Mouse (Mus musculus) cerebellum, adult 11 months (tissue): ENCODE results near the gene Gyg.

Source experiments
- DNase-seq: peaks from one replicate; pipeline ENCODE4 v3.0.0; 2022

Gene Gyg

DNA sequence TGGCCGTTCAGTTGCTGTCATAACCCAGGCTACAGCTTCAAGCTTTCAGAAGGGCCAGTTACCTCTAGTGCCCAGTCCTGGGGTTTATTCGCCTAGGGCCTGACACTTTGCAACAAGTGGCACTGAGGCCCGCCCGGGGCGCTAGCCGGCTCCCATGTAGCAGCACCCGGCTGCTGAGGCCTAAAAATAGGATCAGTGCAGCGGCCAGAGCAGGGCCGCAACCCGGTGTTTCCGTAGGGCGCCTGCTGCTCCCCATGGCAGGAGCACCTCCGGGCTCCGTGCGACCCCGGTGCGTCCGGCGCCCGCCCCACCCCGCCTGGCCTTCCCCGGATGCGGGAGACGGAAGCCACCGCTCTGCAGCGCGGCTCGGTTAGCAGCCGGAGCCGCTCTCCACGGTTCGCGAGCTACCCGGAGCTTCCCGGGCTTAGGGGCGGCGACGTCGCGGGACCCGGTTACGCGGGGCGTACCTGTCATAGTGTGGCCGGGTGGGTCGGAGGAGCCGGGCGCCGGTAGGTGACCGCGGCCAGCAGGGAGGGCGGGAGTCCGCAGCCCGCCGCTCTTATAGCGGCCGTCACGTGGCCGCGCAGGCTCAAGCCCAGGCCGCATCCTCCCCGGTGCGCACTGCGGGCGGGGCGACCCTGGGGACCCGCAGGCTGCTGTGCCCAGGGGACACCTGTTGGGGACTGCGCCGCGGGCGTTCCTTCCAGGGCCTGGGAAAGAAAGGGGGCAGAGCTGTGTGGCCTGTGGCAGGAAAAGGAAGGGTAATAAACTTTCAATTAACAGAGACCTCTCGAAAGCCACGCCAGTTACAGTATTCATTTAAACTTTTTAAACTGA lies at the start of gene Gyg:
Gene Gyg, minus strand, starts transcription at position 787 of the 837 bp plus-strand sequence.
- DNase-seq: peak; percentile 17

DNA sequence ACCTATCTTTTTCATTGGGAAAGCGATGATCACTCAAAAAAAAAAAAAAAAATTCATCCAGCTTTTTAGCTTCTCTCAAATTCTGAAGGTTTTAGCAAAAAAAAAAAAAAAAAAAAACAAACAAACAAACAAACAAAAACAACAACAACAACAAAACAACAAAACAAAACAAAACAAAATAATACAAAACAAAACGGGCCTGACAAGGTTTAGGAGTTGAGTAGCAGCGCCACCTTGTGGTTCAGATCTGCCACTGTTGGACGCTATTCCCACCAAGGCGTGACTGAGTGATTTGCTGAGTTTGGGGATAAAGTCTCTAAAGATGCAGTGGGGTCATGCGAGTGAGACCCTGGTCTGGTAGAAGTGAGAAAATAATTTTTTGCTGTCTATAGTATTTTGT lies 43.8 kb upstream of the Gyg start:
- DNase-seq: peak; percentile 4

DNA sequence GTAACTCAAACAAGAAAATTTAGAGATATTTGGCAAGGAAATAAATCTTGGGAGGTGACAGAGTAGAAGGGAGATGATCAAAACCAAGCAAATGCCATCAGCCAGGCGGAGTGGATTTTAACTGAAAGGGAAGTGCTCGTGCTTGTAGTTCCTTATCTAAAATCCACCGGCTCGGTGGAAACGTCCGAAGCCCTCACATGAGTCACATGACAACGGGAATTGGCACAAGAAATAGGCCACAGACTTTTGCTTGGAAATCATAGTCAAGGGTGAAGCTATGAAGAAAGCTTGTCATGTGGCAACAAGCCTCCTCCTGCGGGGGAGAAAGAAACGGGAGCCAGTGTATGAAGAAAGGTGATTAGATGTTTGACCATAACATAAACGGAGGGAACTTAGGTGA lies 42.8 kb upstream of the Gyg start:
- no peak for DNase-seq

DNA sequence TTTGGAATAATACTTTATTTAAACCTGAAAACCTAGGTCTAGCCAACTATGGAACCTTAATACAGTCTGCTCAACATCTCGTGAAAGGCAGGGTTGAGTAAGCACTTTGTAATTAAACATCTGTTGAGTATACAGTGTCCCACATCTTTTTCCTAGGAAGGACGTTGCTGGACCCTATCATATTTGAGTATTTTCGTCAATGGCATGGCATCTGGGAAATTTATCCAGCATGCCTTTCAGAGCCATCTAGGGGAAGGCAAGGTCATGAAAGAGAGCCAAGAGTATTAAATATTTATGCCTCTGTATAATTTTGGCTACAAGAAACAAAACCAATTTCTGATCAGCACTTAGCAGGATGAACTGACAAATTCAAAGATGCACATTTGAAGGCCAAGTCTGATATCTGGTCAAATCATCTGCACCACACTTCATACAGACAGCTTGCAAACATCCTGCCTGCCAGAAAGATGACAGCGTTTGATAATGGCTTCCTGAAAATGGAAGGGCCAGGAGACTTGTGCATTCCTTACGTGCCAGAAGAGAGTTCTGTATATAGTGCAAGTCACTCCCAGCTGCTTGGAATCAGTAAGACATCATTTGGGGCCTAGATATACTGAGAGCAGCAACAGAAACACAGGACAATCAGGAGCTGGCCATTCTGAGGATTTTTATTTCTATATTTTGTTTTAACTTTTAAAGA lies 34.0 kb upstream of the Gyg start:
- DNase-seq: no peak

DNA sequence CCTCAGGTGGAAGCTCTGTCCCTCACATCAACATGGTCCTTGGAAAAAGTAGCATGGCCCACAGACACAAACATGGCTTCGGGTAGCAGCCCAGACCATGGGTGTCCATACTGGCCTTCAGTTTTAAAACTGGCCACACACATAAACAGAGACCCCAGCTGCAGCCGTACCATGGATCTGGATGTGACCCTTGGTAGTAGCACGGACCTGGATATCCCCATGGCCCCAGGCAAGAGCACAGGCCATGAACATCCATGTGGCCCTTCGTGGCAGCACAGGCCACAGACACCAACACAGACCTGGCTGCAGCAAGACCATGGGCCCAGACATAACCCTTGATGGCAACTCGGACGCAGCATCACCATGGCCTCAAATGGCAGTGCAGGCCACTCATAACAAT lies 17.3 kb upstream of the Gyg start:
- no peak for DNase-seq

DNA sequence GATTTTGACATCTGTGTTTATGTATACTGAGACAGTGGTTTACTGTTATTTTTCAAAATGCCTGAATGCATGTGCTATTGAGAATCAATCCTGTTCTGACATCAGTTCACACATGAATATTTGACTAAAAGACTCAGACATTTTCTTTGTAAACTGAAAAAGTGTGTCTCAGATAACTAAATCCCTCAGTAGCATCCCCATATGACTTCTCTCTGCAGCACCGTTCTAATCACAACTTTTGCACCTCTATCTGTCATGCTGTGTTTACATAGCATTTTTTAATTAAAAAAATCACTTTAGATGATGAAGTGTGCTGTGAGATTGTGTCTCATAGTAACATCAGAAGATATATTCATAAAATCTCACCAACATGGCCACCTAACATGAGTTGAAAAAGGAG lies 12.4 kb upstream of the Gyg start:
- no peak for DNase-seq

DNA sequence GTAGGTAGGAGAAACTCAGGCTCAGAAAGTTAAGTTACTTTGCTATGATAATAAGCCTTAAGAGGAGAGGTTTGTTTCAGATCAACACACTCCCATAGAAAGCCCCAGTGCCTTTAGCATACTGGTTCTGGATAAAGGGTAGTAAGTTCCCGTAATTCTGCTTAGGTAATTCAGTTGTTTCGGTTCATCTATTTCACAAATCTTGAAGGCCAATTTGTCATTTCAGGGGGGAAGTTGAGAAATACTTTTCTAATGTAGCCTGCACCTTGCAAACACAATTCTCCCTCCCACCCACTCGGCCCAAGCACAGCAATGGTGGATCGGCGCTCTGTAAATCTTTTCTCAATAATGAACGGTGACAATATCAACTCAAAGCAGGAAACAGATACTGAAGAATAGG lies 359 bp upstream of the Gyg start:
- no peak for DNase-seq

DNA sequence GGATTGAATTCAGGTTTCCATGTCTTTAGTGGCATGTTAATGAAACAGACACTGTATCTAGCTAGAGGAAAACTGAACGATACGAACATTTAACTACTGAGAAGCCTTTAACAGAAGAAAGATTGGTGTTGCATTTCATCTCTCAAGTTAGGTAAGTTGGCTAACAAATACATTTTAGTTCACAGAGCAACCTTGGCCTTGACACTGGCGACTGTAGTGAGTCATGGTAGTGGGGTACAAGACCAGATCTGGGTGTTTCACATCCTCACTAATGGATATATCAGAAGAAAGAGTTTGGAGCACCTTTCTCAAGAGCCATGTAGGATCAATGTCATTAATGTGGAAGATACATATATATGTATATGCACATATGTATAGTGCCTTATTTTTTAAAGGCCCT lies 3.5 kb downstream of the Gyg start:
- DNase-seq: no peak

DNA sequence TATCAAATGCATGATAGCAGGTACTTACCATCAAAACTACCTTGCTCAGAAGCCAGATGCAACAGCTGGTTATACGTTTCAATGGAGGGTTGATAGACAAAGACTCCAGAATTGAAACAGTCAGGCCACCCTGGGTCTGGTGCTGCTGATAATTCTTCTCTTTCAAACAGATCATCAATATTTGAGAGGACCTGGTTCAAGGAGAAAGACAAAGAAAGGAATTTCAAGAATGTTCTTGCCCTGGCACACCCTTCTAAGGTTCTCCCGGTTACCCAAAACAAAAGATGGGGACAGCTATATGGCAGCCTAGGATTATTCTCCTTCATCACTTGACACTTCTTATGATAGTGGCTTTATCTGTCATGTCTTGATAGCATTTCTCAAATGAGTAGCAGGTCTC lies 4.6 kb downstream of the Gyg start:
- no peak for DNase-seq

DNA sequence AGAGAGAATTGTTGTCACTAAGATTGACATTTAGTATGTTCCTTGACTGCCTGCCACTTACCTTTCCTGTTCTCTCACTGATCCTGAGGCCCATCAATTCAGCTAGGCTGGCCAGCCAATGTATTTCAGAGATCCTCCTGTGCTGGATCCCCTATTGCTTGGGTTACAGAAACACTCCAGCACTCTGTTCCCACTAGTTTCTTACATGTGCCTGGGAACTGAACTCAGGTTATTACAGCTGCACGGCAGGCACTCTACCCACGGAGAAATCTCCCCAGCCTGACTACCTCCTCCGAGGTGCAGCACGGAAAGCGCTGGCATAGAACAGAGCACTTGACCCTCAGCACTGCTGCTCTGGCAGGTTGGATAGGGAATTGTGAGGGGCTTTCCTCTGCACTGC lies 7.5 kb downstream of the Gyg start:
- DNase-seq: no peak

DNA sequence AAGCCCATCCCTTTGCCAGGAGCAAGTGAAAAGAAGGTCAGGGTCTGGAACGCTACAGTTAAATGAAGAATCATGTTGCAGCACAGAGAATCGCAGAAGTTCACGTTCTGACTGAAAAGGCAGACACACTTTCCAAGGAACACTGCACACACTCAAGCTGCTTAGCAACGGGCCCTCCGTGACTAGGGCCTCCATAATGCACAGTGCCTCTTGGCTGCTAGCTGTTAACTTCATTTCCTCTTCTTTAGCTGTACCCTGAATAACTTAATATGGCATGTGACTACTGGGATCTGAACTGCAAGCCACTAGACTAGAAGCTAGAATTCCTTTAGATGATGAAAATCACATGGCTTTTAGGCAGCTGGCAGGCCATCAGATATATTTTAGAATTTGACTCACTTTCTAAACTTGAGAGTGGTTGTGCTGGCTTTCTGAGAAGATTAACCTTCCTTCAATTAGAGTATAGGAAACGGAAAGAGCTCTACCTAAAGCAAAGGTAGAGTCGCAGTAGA lies 8.2 kb downstream of the Gyg start:
- no peak for DNase-seq

DNA sequence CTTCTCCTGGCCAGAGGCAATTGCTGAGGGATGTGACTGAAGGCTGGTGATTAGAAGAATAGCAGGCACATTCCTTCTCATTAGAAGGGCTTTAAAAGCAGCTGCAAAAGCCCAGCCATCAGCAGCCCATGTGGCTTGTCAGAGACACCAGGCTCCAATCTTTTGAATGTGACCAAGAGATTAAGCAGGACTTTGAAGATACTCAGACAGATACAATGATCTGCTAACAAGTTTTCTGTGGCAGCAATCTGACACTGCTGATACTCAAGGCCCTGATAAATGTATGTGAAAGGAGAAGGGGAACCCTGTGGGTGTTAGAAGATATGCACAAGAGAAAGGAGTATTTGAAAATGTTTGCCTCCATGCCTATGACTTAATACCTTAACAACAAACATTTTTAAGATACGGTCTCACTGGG lies 9.4 kb downstream of the Gyg start:
- no peak for DNase-seq

DNA sequence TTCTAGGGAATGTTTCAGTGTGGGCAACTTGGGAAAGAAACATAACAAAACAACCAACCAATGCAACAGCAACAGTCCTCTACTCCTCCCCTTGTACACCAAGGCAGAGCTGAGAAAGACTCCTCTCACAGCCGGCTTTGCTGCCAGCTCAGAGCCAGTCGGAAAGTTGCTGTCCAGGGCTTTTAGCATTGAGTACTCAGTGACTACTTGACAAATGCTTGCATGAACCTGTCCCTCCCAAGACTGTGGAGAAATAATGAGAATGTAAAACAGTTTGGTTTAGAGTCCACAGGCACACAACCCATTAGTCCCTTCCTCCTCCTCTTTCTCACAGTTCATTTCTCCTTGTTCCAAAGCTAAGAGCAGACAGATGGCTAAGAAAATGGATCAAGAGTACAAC lies 10.7 kb downstream of the Gyg start:
- no peak for DNase-seq

DNA sequence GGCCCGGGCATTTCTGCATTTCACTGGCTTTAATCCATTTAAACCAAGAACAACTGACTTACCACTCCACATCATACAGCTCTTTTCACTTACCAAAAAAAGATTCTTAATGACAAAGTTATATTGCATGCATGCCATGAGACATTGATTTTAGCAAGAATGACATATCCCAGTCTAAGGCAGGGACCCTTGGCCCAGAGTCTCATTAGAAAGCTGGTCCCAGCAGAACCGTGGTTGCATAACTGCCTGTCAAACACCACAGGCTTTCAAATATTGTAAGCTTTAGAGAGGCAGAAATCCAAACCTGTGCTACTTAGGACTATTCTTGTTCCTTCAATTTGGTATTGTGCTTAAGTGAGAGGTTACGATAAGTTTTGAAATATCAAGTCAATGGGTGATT lies 11.4 kb downstream of the Gyg start:
- no peak for DNase-seq

DNA sequence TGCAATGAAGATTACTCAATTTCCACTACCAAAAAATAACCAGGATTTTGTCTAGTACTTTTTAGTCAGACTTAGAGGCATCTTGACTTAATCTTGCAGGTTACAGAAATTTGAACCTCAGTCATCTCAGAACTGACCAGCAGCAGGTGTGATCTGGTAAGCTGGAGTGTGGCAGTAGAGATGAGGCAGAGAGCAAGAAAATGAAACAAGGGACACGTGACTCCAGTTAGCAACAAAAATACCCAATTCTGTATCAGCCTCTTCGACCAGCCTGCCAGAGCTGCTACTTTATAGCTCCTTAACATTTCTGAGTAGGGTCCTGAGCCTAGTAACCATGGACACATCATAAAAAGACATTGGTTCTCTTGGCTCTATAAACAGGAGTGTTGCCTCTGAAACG lies 12.5 kb downstream of the Gyg start:
- no peak for DNase-seq

DNA sequence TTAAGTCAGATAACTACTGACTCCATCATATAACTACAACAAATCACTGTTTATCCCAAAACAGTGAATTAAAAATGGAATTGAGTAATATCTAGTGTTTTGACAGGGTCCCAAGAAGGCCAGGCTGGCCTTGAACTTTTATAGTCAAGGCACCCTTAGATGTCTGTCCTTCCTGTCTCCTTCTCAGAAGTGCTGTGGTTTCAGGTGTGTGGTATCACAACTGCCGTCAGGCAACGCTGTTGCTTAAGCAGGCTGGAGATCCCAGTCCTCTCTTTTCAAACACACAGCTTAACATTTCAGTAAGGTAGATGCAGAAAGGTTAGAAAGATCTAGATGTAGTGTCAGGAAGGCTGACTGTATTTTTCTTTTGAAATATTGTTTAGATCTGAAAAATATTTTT lies 13.0 kb downstream of the Gyg start:
- DNase-seq: no peak

DNA sequence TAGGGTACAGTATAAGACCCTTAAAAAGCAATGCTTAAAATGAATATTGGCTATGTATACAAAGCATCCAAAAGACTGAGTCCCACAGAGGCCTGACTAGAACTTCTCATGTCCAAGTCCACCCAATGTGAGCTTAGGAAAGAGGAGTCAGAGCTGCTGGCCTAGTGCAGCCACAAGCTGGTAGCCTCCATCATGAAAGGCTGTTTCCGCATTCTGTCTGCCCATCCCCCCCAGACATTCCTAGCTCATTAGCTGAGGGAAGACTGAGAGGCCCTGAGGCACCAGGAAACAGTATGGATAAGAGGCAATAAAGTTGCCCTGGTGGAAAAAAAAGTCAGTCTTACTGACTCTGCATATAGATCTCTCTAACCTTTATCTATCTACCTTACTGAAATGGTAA lies 13.4 kb downstream of the Gyg start:
- DNase-seq: no peak

DNA sequence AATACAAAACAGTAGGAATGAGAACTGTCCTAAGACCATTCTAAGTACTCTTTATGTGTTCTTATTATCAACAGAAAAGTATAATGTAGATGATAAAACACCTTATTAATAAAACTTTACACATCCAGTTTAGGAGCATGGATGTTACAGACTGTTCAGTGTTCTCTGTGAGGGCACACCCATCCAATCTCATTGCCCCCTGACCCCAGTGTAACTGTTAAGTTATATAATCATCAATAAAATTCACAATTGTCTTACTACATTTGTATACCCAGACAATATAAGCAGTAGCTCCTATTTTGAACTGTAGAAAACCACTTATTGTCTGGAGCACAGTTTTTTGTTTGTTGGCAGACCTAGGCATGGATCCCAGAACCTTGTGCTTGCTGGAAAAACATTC lies 13.9 kb downstream of the Gyg start:
- DNase-seq: no peak

DNA sequence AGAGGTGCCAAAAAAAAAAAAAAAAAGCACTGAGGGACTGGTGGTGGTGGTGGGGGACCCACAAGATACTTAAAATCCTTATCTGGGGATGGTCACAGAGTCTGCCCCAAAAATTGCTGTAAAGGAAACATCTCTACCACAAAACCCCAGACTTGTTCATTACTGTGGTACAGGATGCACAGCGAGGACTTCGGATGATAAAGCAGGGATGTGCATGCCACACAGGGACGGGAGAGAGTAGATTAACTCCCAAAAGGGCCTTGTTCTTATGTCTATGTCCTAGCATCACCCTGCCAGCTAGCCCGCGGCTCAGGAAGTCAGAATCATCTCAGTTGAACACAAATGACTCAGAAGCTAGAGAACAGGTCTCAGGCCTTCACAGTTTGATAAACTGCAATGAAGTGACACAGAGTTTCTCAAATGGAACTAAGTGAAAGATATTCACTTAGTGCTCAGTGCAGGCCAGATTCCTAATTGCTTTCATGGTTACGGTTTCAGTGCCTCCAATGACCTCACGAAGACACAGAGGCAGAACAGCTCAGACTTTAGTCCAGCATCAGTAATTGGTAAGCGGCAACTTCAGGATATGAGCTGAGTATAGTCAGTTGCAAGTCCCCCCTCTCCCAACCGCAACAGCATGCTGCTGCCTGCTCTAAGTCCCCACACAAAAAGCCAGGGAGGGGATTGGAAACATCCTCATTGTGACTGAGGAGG lies 18.1 kb downstream of the Gyg start:
- DNase-seq: no peak

DNA sequence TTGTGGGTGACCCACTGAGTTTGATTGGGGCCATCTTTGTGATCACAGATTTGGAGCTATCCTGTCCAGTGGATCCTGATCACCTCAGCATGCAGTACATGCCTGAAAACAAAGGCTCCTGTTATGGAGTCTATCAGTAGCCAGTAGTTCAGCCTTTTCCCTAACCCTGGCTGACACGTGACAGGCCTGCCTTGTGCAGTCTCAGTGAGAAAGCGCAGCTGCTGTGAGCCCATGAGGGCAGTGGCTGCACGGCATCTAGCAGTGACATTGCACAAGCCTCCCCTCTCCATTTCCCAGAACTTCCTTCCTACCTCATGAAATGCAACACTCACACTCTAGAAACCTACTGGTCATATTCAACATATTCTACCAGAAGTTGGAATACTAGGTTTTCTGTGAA lies 20.6 kb downstream of the Gyg start:
- DNase-seq: no peak

DNA sequence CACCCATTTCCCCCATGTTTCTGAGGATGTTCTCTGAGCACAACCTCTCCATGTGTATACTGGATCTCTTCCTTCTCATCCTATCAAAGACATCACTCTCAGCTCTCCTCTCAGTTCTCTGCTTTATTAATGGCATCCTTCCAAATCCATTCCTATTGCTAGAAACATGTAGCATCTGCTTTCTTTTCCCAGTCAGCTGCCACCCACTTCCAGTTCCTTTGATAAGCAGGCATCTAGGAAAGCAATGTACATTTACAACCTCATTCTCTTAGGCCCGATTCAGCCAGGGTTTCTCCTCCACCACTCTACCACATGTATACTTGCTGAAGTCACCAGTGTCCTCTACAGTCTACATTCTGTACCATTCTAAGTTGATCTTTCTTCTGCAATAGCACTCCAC lies 21.4 kb downstream of the Gyg start:
- DNase-seq: no peak

DNA sequence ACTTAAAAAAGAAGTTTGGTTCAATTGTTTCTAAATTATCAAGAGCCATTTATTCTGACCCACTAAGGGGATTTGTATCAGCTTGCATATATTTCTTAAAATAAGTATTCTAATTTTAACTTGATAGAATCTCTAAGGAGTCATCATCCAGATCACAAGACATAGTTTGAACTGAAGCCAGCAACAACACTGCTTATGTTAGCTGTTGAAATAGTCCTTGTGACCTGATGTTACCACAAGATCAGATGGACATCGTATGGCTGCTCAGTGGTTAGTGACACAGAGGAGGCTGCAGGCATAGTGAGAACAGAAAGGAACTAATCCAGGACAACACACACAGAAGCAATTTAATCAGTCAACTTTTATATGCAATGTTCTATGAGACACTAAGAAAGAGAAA lies 22.4 kb downstream of the Gyg start:
- DNase-seq: no peak

DNA sequence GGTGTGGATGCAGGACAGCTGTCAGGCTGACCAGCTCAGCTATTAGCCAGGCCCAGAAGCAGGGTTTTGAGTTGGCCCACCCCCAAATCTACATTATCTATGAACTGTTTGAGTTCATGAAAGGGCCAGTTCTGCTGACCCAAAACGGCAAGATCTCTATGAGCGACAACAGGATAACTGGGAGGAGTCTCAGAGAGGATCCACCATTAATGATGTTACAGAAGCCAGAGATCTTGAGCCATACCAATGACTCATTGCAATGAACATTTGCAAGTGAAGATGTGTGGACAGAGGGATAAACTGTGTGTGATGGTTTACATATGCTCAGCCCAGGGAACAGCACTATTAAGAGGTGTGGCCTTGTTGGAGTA lies 23.8 kb downstream of the Gyg start:
- no peak for DNase-seq
